Mouse (Mus musculus) MEL (cell line): ENCODE results near the gene Ahcy. TPM values are rescaled to one million over a fixed set of nuclear protein-coding genes. Genes with fewer than 3 reads are reported as not detected.

Source experiments
- DNase-seq: peaks from one replicate; pipeline ENCODE4 v3.0.0; 2011; ENCODE audit warnings: low read depth, low spot score
- H3K27ac ChIP-seq: 2 replicates; pipeline ENCODE4 v1.5.1; 2012; ENCODE audit warnings: low read depth, mild to moderate bottlenecking, control low read depth, low read length, moderate library complexity; ENCODE audit not compliant: control insufficient read depth
- H3K27me3 ChIP-seq, 2 experiments: fragments of 150-350 bp in 1 of 2; sonication (generic) in 1 of 2; 2 replicates each; pipeline ENCODE4 v1.6.1; 2012; ENCODE audit warnings: low read length in 2 of 2, mild to moderate bottlenecking in 2 of 2, improper control_type of control experiment in 1 of 2, moderate library complexity in 1 of 2; ENCODE audit not compliant: insufficient read depth in 2 of 2, control insufficient read depth in 1 of 2
- H3K36me3 ChIP-seq, 2 experiments: 2 replicates each; pipeline ENCODE4 v1.6.1; 2012 to 2014; ENCODE audit warnings: low read length in 2 of 2, improper control_type of control experiment in 1 of 2, inconsistent platforms in 1 of 2, mild to moderate bottlenecking in 1 of 2; ENCODE audit not compliant: insufficient read depth in 2 of 2, control insufficient read depth in 1 of 2
- H3K4me1 ChIP-seq, 2 experiments: fragments of 150-350 bp in 1 of 2; sonication (generic) in 1 of 2; 2 replicates each; pipeline ENCODE4 v1.6.1; 2012; ENCODE audit warnings: low read length in 2 of 2, improper control_type of control experiment in 1 of 2, mild to moderate bottlenecking in 1 of 2; ENCODE audit not compliant: insufficient read depth in 2 of 2, control insufficient read depth in 1 of 2
- H3K4me3 ChIP-seq, 2 experiments: fragments of 150-350 bp in 1 of 2; sonication (generic) in 1 of 2; 2 replicates each; pipeline ENCODE4 v1.5.1; 2012; ENCODE audit warnings: low read depth in 2 of 2, low read length in 2 of 2, mild to moderate bottlenecking in 2 of 2, moderate library complexity in 2 of 2, control low read depth in 1 of 2, improper control_type of control experiment in 1 of 2; ENCODE audit not compliant: control insufficient read depth in 1 of 2, insufficient read depth in 1 of 2
- H3K79me2 ChIP-seq: 2 replicates; pipeline ENCODE4 v1.6.1; 2012; ENCODE audit warnings: mild to moderate bottlenecking, low read length, moderate library complexity; ENCODE audit not compliant: control insufficient read depth, poor library complexity, insufficient read depth
- H3K9ac ChIP-seq: 2 replicates; pipeline ENCODE4 v1.6.1; 2012; ENCODE audit warnings: low read depth, mild to moderate bottlenecking, control low read depth, low read length, moderate library complexity; ENCODE audit not compliant: control insufficient read depth, poor library complexity, severe bottlenecking
- H3K9me3 ChIP-seq: fragments of 150-350 bp; sonication (generic); replicated peaks from 2 replicates; pipeline ENCODE4 v1.6.1; 2012; ENCODE audit warnings: mild to moderate bottlenecking, low read length, improper control_type of control experiment, moderate library complexity; ENCODE audit not compliant: insufficient read depth
- E2F4 ChIP-seq: IDR thresholded peaks from 2 replicates; pipeline ENCODE4 v1.6.1; 2011; ENCODE audit warnings: low read depth, low read length, improper control_type of control experiment, borderline replicate concordance
- EP300 ChIP-seq, 2 experiments: IDR thresholded peaks; 2 replicates each; pipeline ENCODE4 v1.6.1; 2011; ENCODE audit warnings: improper control_type of control experiment in 2 of 2, low read length in 2 of 2, low read depth in 1 of 2, mild to moderate bottlenecking in 1 of 2
- ETS1 ChIP-seq: IDR thresholded peaks from 2 replicates; pipeline ENCODE4 v1.6.1; 2012; ENCODE audit warnings: low read depth, mild to moderate bottlenecking, inconsistent platforms, low read length, improper control_type of control experiment, moderate library complexity
- GABPA ChIP-seq: IDR thresholded peaks from 2 replicates; pipeline ENCODE4 v1.6.1; 2012; ENCODE audit warnings: low read depth, mild to moderate bottlenecking, inconsistent platforms, low read length, improper control_type of control experiment, moderate library complexity
- HCFC1 ChIP-seq: IDR thresholded peaks from 2 replicates; pipeline ENCODE4 v1.6.1; 2012; ENCODE audit warnings: low read depth, mild to moderate bottlenecking, inconsistent platforms, low read length, improper control_type of control experiment, moderate library complexity
- MAFK ChIP-seq: IDR thresholded peaks from 2 replicates; pipeline ENCODE4 v1.6.1; 2011; ENCODE audit warnings: low read depth, mild to moderate bottlenecking, low read length, improper control_type of control experiment, borderline replicate concordance
- MAX ChIP-seq: IDR thresholded peaks from 2 replicates; pipeline ENCODE4 v1.6.1; 2011; ENCODE audit warnings: low read length, improper control_type of control experiment
- MAZ ChIP-seq: IDR thresholded peaks from 2 replicates; pipeline ENCODE4 v1.6.1; 2012; ENCODE audit warnings: low read depth, mild to moderate bottlenecking, inconsistent platforms, low read length, improper control_type of control experiment
- MEF2A ChIP-seq: IDR thresholded peaks from 2 replicates; pipeline ENCODE4 v1.6.1; 2014; ENCODE audit warnings: low read depth, mild to moderate bottlenecking, inconsistent platforms, low read length, improper control_type of control experiment; ENCODE audit not compliant: poor library complexity, insufficient replicate concordance, severe bottlenecking; ENCODE audit errors: extremely low read depth
- MXI1 ChIP-seq: IDR thresholded peaks from 2 replicates; pipeline ENCODE4 v1.6.1; 2011; ENCODE audit warnings: mild to moderate bottlenecking, low read depth, low read length, improper control_type of control experiment
- MYB ChIP-seq: IDR thresholded peaks from 2 replicates; pipeline ENCODE4 v1.6.1; 2011; ENCODE audit warnings: mild to moderate bottlenecking, low read depth, low read length, improper control_type of control experiment
- MYC ChIP-seq: IDR thresholded peaks from 2 replicates; pipeline ENCODE4 v1.6.1; 2011; ENCODE audit warnings: low read depth, mild to moderate bottlenecking, low read length, improper control_type of control experiment, moderate library complexity
- NELFE ChIP-seq: IDR thresholded peaks from 2 replicates; pipeline ENCODE4 v1.6.1; 2011; ENCODE audit warnings: low read depth, low read length, improper control_type of control experiment
- NRF1 ChIP-seq: IDR thresholded peaks from 2 replicates; pipeline ENCODE4 v1.6.1; 2014; ENCODE audit warnings: low read depth, mild to moderate bottlenecking, inconsistent platforms, low read length, improper control_type of control experiment, moderate library complexity; ENCODE audit not compliant: poor library complexity, insufficient read depth, severe bottlenecking
- POLR2A ChIP-seq, 2 experiments: IDR thresholded peaks; 2 replicates each; pipeline ENCODE4 v1.6.1; 2011 to 2012; ENCODE audit warnings: low read length in 2 of 2, mild to moderate bottlenecking in 2 of 2, control low read depth in 1 of 2, improper control_type of control experiment in 1 of 2, low read depth in 1 of 2, moderate library complexity in 1 of 2; ENCODE audit not compliant: control insufficient read depth in 1 of 2, insufficient read depth in 1 of 2, poor library complexity in 1 of 2
- POLR2AphosphoS2 ChIP-seq: IDR thresholded peaks from 2 replicates; pipeline ENCODE4 v1.6.1; 2011; ENCODE audit warnings: low read length, improper control_type of control experiment
- POLR2AphosphoS5 ChIP-seq: IDR thresholded peaks from 2 replicates; pipeline ENCODE4 v1.6.1; 2012; ENCODE audit warnings: low read depth, borderline replicate concordance, mild to moderate bottlenecking, inconsistent platforms, low read length, moderate library complexity, mixed read lengths
- SIN3A ChIP-seq: IDR thresholded peaks from 2 replicates; pipeline ENCODE4 v1.6.1; 2012; ENCODE audit warnings: low read length, improper control_type of control experiment, inconsistent platforms
- TBP ChIP-seq: IDR thresholded peaks from 2 replicates; pipeline ENCODE4 v1.8.0; 2011; ENCODE audit warnings: low read depth, low read length, improper control_type of control experiment
- TCF12 ChIP-seq: IDR thresholded peaks from 2 replicates; pipeline ENCODE4 v1.6.1; 2014; ENCODE audit warnings: low read depth, mild to moderate bottlenecking, inconsistent platforms, low read length, improper control_type of control experiment, moderate library complexity
- USF2 ChIP-seq, 2 experiments: IDR thresholded peaks; 2 replicates each; pipeline ENCODE4 v1.6.1; 2011 to 2012; ENCODE audit warnings: improper control_type of control experiment in 2 of 2, low read length in 2 of 2, borderline replicate concordance in 1 of 2, inconsistent platforms in 1 of 2, low read depth in 1 of 2, mild to moderate bottlenecking in 1 of 2; ENCODE audit not compliant: insufficient read depth in 1 of 2
- ZMIZ1 ChIP-seq: IDR thresholded peaks from 2 replicates; pipeline ENCODE4 v1.6.1; 2012; ENCODE audit warnings: low read depth, mild to moderate bottlenecking, inconsistent platforms, low read length, improper control_type of control experiment, moderate library complexity
- ZNF384 ChIP-seq: IDR thresholded peaks from 2 replicates; pipeline ENCODE4 v1.6.1; 2012; ENCODE audit warnings: low read depth, mild to moderate bottlenecking, inconsistent platforms, low read length, improper control_type of control experiment
- polyA plus RNA-seq, 2 experiments: library from polyadenylated mRNA; stranded (reverse) in 1 of 2; unstranded in 1 of 2; fragments of >175 nt in 1 of 2; fragments of >200 nt in 1 of 2; gene quantifications; 2 replicates each; pipeline versions ENCODE4 v1.2.1 to v1.2.4; 2012; ENCODE audit warnings: low replicate concordance in 2 of 2, low read depth in 1 of 2; ENCODE audit not compliant: insufficient read length in 2 of 2, insufficient read depth in 1 of 2, missing spikeins in 1 of 2
- total RNA-seq: library from RNA; depleted of rRNA; stranded (reverse); fragments of 300-350 nt; gene quantifications from 2 replicates; pipeline ENCODE4 v1.2.3, GENCODE M21; 2012

The Ahcy gene
- total and polyA plus RNA-seq, 3 experiments, result 255 to 5,082 (median 364) TPM

- peaks cover 7 to 8% of the 10 kb centered on the region in 2 experiments for H3K4me1 ChIP-seq
- peaks cover 2% of the 10 kb centered on the region; the same call in 1 of the 2 replicates for H3K79me2 ChIP-seq
- peak; percentile 88 for TF ChIP-seq TCF12
- peak in 1 of 2 experiments; percentile 23; a peak in 1 of 4 replicates for TF ChIP-seq EP300 (IDR thresholded peaks at IDR 0.05; ENCODE audit: low read depth in 1 of 2, low read length in 2 of 2)
- peak; percentile 97 for TF ChIP-seq NELFE
- TF ChIP-seq POLR2A (IDR thresholded peaks at IDR 0.05; ENCODE audit: control insufficient read depth in 1 of 2, insufficient read depth in 1 of 2, low read depth in 1 of 2, low read length in 2 of 2, poor library complexity in 1 of 2), result peak; percentile 94 to 97
- 0 out of 2 replicates have a peak, but pooled peaks have one; percentile 4 for TF ChIP-seq ZNF384
- TF ChIP-seq HCFC1, result peak; percentile 73
- no peak for TF ChIP-seq GABPA
- peak; percentile 60; the same call in 1 of the 2 replicates for TF ChIP-seq ETS1
- peak; percentile 37 for TF ChIP-seq MYC
- TF ChIP-seq MXI1, result peak; percentile 77
- TF ChIP-seq NRF1, result peak; percentile 71
- TF ChIP-seq POLR2AphosphoS2, result peak; percentile 98
- TF ChIP-seq SIN3A, result peak; percentile 81
- TF ChIP-seq POLR2AphosphoS5, result no peak
- peak; percentile 37; the same call in 1 of the 2 replicates for TF ChIP-seq MAZ
- no peak for TF ChIP-seq MYB
- peak; percentile 66 for TF ChIP-seq TBP
- peak; percentile 96 for TF ChIP-seq ZMIZ1
- TF ChIP-seq USF2 (IDR thresholded peaks at IDR 0.05; ENCODE audit: borderline replicate concordance in 1 of 2, insufficient read depth in 1 of 2, low read depth in 1 of 2, low read length in 2 of 2), result no peak
- TF ChIP-seq MAX, result 0 out of 2 replicates have a peak, but pooled peaks have one; percentile 35
- TF ChIP-seq MAFK, result peak; percentile 89
- TF ChIP-seq E2F4, result no peak; the same call in 1 of the 2 replicates
- no peak for TF ChIP-seq MEF2A
- peak; percentile 94 for DNase-seq
- H3K4me3 ChIP-seq, result peak overlapping the region; percentile 68 to 91
- H3K27me3 ChIP-seq, result no peaks in the 10 kb centered on the region
- H3K9me3 ChIP-seq, result no peaks in the 10 kb centered on the region
- peak overlapping the region; percentile 83 for H3K27ac ChIP-seq
- H3K36me3 ChIP-seq, result peaks cover 0 to 15% of the 10 kb centered on the region in 2 experiments; a peak in 2 of 4 replicates
- H3K9ac ChIP-seq, result peak overlapping the region; percentile 88
Measured at GRCm38 (mm10) chr2:155050504-155051236, 23.6 kb downstream of the Ahcy start.
